Mouse (Mus musculus) G1E (cell line): ENCODE measurements at regions not wholly inside any gene's neighbourhood (a gene's known extent, or its start where the extent isn't known, plus 50 kb on each side); places are given as distances from the start of the nearest gene placed in this dataset.

Experiments used
- ATAC-seq: 2 replicates; pipeline ENCODE4 v1.8.0; 2016; ENCODE audit warnings: mild to moderate bottlenecking; ENCODE audit not compliant: insufficient number of reproducible peaks, poor library complexity, low FRiP score, severe bottlenecking; ENCODE audit errors: extremely low read depth
- DNase-seq: peaks from one replicate; pipeline ENCODE4 v3.0.0; 2012; ENCODE audit warnings: low spot score
- H3K27me3 ChIP-seq: 2 replicates; pipeline ENCODE4 v1.6.1; 2012; ENCODE audit warnings: mild to moderate bottlenecking, low read length, inconsistent platforms; ENCODE audit not compliant: insufficient read depth
- H3K36me3 ChIP-seq: replicated peaks from 2 replicates; pipeline ENCODE3; 2012; ENCODE audit warnings: mild to moderate bottlenecking, inconsistent platforms
- H3K4me1 ChIP-seq: 2 replicates; pipeline ENCODE4 v1.6.1; 2012; ENCODE audit warnings: low read depth, low read length, inconsistent platforms, mixed read lengths; ENCODE audit not compliant: insufficient read depth
- H3K4me3 ChIP-seq: 2 replicates; pipeline ENCODE4 v1.5.1; 2012; ENCODE audit warnings: low read depth, mild to moderate bottlenecking, inconsistent platforms, low read length, moderate library complexity, mixed read lengths
- H3K9me3 ChIP-seq: replicated peaks from 2 replicates; pipeline ENCODE4 v1.6.1; 2012; ENCODE audit warnings: inconsistent platforms
- CTCF ChIP-seq: IDR thresholded peaks from 2 replicates; pipeline ENCODE4 v1.5.1; 2012; ENCODE audit warnings: low read depth, low read length, inconsistent platforms, mixed read lengths
- GATA1 ChIP-seq: IDR thresholded peaks from 2 replicates; pipeline ENCODE4 v1.6.1; 2012; ENCODE audit warnings: borderline replicate concordance, low read length, inconsistent platforms, mixed read lengths
- GATA2 ChIP-seq: IDR thresholded peaks from 2 replicates; pipeline ENCODE4 v1.6.1; 2012; ENCODE audit warnings: low read depth, low read length, inconsistent platforms, borderline replicate concordance
- POLR2AphosphoS5 ChIP-seq: IDR thresholded peaks from 2 replicates; pipeline ENCODE4 v1.6.1; 2012; ENCODE audit warnings: low read depth, low read length, inconsistent platforms; ENCODE audit not compliant: insufficient replicate concordance
- TAL1 ChIP-seq: conservative IDR thresholded peaks from 2 replicates; pipeline ENCODE4 v1.6.1; 2012; ENCODE audit warnings: low read depth, low read length, inconsistent platforms, mixed read lengths

- Histone ChIP-seq H3K36me3 (no peaks in the 10 kb centered on the region), H3K27me3 (peaks cover 3% of the 10 kb centered on the region; the same call in 1 of the 2 replicates), H3K4me3 (no peak overlapping the region), H3K4me1 (no peaks in the 10 kb centered on the region), H3K9me3 (no peaks in the 10 kb centered on the region)
- no peak for TF ChIP-seq POLR2AphosphoS5
- TF ChIP-seq GATA2, result no peak
- TF ChIP-seq CTCF, result no peak
- TF ChIP-seq TAL1, result no peak
- TF ChIP-seq GATA1, result no peak
- ATAC-seq, result no peak
- DNase-seq, result no peak
Measured at GRCm38 (mm10) chr13:102108916-102109315, 340.9 kb upstream of the Pik3r1 start.

DNA sequence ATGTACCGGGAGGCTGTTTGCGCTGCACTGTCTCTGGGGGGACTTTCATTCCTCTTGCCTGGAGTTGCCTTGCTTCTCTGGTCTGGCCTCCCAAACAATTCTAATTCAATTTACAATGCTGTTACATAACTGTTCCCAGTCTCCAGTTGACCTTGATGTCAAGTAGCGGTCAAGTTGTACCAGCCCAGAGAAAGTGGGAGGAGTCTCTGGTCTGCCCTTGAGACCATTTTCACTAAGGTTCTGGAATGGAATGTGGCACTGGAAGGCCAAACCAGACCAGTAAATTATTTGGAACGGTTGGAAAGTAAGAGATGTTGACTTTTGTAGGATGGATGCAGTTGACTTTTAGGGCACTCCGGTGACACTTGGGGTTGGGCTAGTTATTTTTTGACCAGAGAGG lies 345.9 kb upstream of the Pik3r1 start:
- TF ChIP-seq CTCF (no peak), POLR2AphosphoS5 (no peak), GATA1 (no peak), GATA2 (no peak), TAL1 (no peak)
- Histone ChIP-seq H3K4me1 (no peaks in the 10 kb centered on the region), H3K36me3 (no peaks in the 10 kb centered on the region), H3K4me3 (no peak overlapping the region), H3K9me3 (no peaks in the 10 kb centered on the region), H3K27me3 (peaks cover 4% of the 10 kb centered on the region)
- ATAC-seq, result no peak
- DNase-seq, result no peak

DNA sequence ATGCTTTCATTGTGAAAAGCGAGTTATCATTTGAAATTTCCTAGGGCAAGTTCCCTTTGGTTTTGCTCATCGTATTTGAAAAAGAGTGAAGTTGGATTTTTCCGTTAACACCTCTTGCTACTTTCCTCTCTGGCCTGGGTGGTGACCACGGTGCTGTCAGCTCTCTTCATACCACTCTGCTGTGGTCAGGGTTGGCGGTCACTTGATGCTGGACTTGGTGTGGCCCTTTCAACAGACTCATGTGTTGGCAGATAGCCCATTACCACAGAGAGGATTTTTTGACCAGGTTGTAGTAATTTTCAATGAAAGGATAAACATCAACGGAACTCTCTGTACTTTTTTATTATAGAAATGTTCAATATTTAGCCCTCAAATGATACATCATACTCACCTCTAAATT lies 354.3 kb upstream of the Pik3r1 start:
- DNase-seq (no peak), ATAC-seq (no peak)
- Histone ChIP-seq H3K4me1 (no peaks in the 10 kb centered on the region), H3K36me3 (no peaks in the 10 kb centered on the region), H3K4me3 (no peak overlapping the region), H3K27me3 (no peaks in the 10 kb centered on the region; the same call in 1 of the 2 replicates), H3K9me3 (no peaks in the 10 kb centered on the region)
- TF ChIP-seq GATA1, result no peak
- TF ChIP-seq GATA2, result no peak
- TF ChIP-seq TAL1, result no peak
- no peak for TF ChIP-seq POLR2AphosphoS5
- no peak for TF ChIP-seq CTCF

GRCm38 (mm10) chr13:102127933-102128430 lies 360.0 kb upstream of the Pik3r1 start:
- Histone ChIP-seq H3K36me3 (no peaks in the 10 kb centered on the region), H3K27me3 (no peaks in the 10 kb centered on the region), H3K4me3 (no peak overlapping the region), H3K4me1 (no peaks in the 10 kb centered on the region), H3K9me3 (no peaks in the 10 kb centered on the region)
- no peak for DNase-seq
- TF ChIP-seq TAL1 (no peak), GATA2 (no peak), GATA1 (no peak), POLR2AphosphoS5 (no peak), CTCF (no peak)
- ATAC-seq, result no peak

- no peaks in the 10 kb centered on the region for H3K4me1 ChIP-seq
- TF ChIP-seq TAL1, result no peak
- TF ChIP-seq POLR2AphosphoS5, result no peak
- TF ChIP-seq CTCF, result no peak
- no peak for TF ChIP-seq GATA1
- TF ChIP-seq GATA2, result no peak
- ATAC-seq (no peak), DNase-seq (no peak)
- H3K27me3 ChIP-seq, result peaks cover 3% of the 10 kb centered on the region
- H3K36me3 ChIP-seq, result no peaks in the 10 kb centered on the region
- H3K4me3 ChIP-seq, result no peak overlapping the region
- H3K9me3 ChIP-seq, result no peaks in the 10 kb centered on the region
Measured at GRCm38 (mm10) chr13:102131459-102131858, 363.4 kb upstream of the Pik3r1 start.

GRCm38 (mm10) chr13:102132154-102132553 lies 364.1 kb upstream of the Pik3r1 start:
- Histone ChIP-seq H3K9me3 (no peaks in the 10 kb centered on the region), H3K36me3 (no peaks in the 10 kb centered on the region), H3K27me3 (peaks cover 3% of the 10 kb centered on the region), H3K4me3 (no peak overlapping the region), H3K4me1 (no peaks in the 10 kb centered on the region)
- TF ChIP-seq GATA2 (no peak), GATA1 (no peak), CTCF (no peak), TAL1 (no peak), POLR2AphosphoS5 (no peak)
- ATAC-seq (no peak), DNase-seq (no peak)

- Histone ChIP-seq H3K4me1 (no peaks in the 10 kb centered on the region), H3K4me3 (no peak overlapping the region), H3K27me3 (peaks cover 3% of the 10 kb centered on the region), H3K36me3 (no peaks in the 10 kb centered on the region), H3K9me3 (no peaks in the 10 kb centered on the region)
- DNase-seq, result no peak
- TF ChIP-seq TAL1 (no peak), POLR2AphosphoS5 (no peak), CTCF (no peak), GATA2 (no peak), GATA1 (no peak)
- ATAC-seq, result no peak
Measured at GRCm38 (mm10) chr13:102132696-102133095, 364.7 kb upstream of the Pik3r1 start.
